Mouse (Mus musculus): ENCODE data around the gene Nkx2-5. TPM values are rescaled to one million over a fixed set of nuclear protein-coding genes. Genes with fewer than 3 reads are reported as not detected.

The Nkx2-5 gene
- polyA plus RNA-seq, 1 experiment, result not detected

DNA sequence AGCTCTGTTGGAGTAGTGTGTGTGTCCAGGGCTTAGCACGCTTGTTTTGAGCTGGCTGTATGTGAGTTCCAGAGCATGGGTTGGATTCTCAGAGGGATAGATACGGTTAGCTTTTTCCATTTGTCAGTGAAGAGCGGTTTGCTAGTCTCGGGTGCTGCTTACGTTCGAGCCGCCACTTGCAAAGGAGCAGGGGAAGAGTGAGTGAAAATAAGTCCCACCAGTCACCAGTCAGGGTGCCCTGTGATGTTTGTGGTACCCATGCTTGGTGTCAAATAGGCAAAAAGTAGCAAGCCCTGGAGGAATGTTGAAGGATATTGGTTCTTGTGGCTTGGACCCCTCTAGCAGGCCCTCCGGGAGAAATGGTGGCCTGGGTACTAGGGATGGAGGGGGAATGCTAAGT is 55.8 kb downstream of the Nkx2-5 start:
- 95% methylated on average over 8 of the region's 8 CpGs for WGBS
- no peak overlapping the region for H3K27ac ChIP-seq (ENCODE audit: insufficient read depth, low read depth, low read length)
- TF ChIP-seq CTCF (IDR thresholded peaks at IDR 0.05; ENCODE audit: insufficient read depth, low read depth, low read length) (no peak), POLR2A (IDR thresholded peaks at IDR 0.05; ENCODE audit: insufficient read depth, low read depth, low read length) (no peak)
- H3K4me3 ChIP-seq (ENCODE audit: insufficient read depth, low read depth, low read length), result no peak overlapping the region
- H3K4me1 ChIP-seq (ENCODE audit: control insufficient read depth, insufficient read depth, low read length), result no peaks in the 10 kb centered on the region

Other genes with a start within 250 kb of the Nkx2-5 start
- gene Atp6v0e, start 181.8 kb downstream of the Nkx2-5 start, polyA plus RNA-seq (2012; ENCODE audit: insufficient read depth, insufficient read length, low replicate concordance, missing spikeins), result not detected in 2 replicates
- not detected in 2 replicates for gene Crebrf, start 129.4 kb downstream of the Nkx2-5 start, polyA plus RNA-seq (2012; ENCODE audit: insufficient read depth, insufficient read length, low replicate concordance, missing spikeins)
- not detected in 2 replicates for gene Bnip1, start 63.9 kb downstream of the Nkx2-5 start, polyA plus RNA-seq (2012; ENCODE audit: insufficient read depth, insufficient read length, low replicate concordance, missing spikeins)
- not detected in 2 replicates for gene Kifc5b, start 72.1 kb upstream of the Nkx2-5 start, polyA plus RNA-seq (2012; ENCODE audit: insufficient read depth, insufficient read length, low replicate concordance, missing spikeins)
- gene Phf1, start 88.0 kb upstream of the Nkx2-5 start, polyA plus RNA-seq (2012; ENCODE audit: insufficient read depth, insufficient read length, low replicate concordance, missing spikeins), result not detected in 2 replicates
- gene Cuta, start 94.6 kb upstream of the Nkx2-5 start, polyA plus RNA-seq (2012; ENCODE audit: insufficient read depth, insufficient read length, low replicate concordance, missing spikeins), result not detected in 2 replicates
- 50.4 and 503 TPM in 2 replicates for gene Syngap1, start 96.2 kb upstream of the Nkx2-5 start, polyA plus RNA-seq (2012; ENCODE audit: insufficient read depth, insufficient read length, low replicate concordance, missing spikeins)
- gene Zbtb9, start 128.2 kb upstream of the Nkx2-5 start, polyA plus RNA-seq (2012; ENCODE audit: insufficient read depth, insufficient read length, low replicate concordance, missing spikeins), result 109 TPM in 1 of 2 replicates, not detected in the other
- gene Bak1, start 184.0 kb upstream of the Nkx2-5 start, polyA plus RNA-seq (2012; ENCODE audit: insufficient read depth, insufficient read length, low replicate concordance, missing spikeins), result not detected in 2 replicates
- not detected in 2 replicates for gene Itpr3, start 212.3 kb upstream of the Nkx2-5 start, polyA plus RNA-seq (2012; ENCODE audit: insufficient read depth, insufficient read length, low replicate concordance, missing spikeins)